Mouse (Mus musculus): Measurements from ENCODE around the gene Cyp2d9. TPM values are rescaled to one million over a fixed set of nuclear protein-coding genes. Genes with fewer than 3 reads are reported as not detected.
"Not testable (repeated sequence)": the region's sequence is repeated elsewhere in the genome, so short reads cannot be mapped to it uniquely, and the experiment has no call there.

The Cyp2d9 gene
- polyA plus RNA-seq, 1 experiment from 2014 or later, result 0.23 TPM

DNA sequence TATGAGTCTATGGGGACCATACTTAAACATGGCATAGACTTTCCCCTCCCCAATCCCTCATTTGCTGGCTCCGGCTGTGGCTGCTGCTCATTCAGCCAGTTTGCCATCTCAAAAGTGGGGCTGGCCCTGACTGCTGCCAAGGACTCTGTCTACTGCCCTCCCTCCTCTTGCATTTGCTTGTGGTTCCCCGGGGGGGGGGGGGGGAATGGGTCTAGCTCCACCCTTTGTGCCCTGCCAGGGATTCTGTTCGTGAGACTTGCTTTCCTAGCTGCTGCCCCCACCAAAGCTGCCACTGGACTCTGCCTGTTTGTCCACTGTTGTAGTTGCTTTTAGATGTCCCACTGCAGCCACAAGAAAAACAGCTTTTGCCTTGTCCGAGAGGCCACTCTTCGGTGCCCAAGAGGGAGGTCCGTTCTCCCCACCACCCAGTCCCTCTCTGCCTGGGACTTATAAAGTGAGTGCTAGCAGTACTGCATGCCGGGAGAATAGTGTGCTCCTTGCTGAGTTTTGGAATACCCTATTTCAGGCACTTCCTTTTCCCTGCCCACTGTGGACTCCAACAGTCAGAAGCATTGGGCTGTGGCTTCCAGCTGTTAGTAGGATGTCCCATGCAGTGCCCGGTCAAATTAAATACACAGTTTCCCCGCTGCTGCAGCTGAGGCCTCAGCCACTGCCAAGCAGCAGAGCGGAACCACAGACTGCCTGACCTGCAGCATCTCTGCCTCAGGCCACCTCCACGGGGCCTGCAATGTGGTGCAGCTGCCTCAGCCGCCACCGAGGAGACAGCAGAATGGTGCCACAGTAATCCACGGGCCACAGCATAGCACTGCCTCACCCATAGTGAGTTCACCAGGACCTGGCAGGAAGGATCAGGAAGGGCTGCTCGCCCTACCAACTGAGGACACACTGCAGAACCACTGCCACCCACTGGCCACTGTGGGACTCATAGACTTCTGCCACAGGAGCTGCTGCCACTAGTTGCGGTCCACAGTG lies 16.1 kb upstream of the Cyp2d9 start:
- Histone ChIP-seq H3K9me3 (replicated peaks) (no peaks in the 10 kb centered on the region), H3K9ac (no peak overlapping the region), H3K27ac (no peak overlapping the region), H3K4me3 (no peak overlapping the region), H3K4me1 (peaks cover 7% of the 10 kb centered on the region; the same call in 1 of the 2 replicates), H3K4me2 (peak overlapping the region; percentile 30; the same call in 1 of the 2 replicates), H3K27me3 (replicated peaks) (no peaks in the 10 kb centered on the region), H3K36me3 (no peaks in the 10 kb centered on the region)
- ATAC-seq, result peak; percentile 65
- 37% methylated on average over 16 of the region's 16 CpGs for WGBS (ENCODE audit: insufficient replicate concordance)

DNA sequence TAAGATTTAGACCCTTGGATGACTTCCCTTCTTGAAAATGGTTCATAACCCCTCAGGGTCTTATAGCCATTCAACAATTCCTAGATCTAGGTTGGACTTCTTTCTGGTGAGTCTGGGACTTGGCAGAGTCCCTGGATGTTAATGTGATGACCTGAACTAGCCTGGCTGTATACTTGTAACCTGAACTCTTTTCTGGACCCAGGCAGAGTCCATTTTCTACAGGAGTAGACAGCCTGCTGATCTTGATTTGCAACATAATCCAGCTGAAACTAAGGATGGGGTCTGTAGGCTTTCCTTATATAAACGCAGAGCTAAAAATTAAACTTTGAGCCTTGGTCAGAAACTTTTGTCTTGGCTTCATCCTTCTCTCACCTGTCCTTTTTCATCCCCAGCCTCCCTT lies 14.6 kb upstream of the Cyp2d9 start:
- Histone ChIP-seq H3K4me2 (no peak overlapping the region), H3K27ac (no peak overlapping the region), H3K36me3 (no peaks in the 10 kb centered on the region), H3K9me3 (replicated peaks) (no peaks in the 10 kb centered on the region), H3K4me1 (peaks cover 7% of the 10 kb centered on the region; the same call in 1 of the 2 replicates), H3K4me3 (no peak overlapping the region), H3K27me3 (replicated peaks) (no peaks in the 10 kb centered on the region), H3K9ac (no peak overlapping the region)
- no peak for ATAC-seq
- 65% methylated on average over 1 of the region's 1 CpGs for WGBS (ENCODE audit: insufficient replicate concordance)

DNA sequence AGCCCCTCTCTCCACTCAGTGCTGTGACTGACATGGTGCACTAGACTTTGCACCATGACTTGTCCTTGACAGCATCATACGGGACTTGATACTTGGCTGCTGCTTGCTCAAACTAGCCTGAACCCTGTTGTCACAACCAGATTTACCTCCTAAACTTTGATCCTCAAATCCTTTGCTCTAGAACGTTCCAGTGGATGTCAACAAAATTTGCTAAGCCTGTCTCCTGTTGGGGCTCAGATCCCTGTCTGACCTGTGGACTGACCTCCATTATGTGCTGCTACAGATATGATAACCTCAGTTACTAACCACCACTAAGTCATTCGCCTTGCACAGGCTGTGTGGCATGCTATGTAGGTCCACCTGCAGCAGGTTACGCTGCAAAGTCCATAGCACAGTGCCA lies 10.3 kb upstream of the Cyp2d9 start:
- Histone ChIP-seq H3K27ac (no peak overlapping the region), H3K9ac (no peak overlapping the region), H3K9me3 (replicated peaks) (no peaks in the 10 kb centered on the region), H3K4me2 (no peak overlapping the region), H3K4me1 (no peaks in the 10 kb centered on the region), H3K27me3 (replicated peaks) (no peaks in the 10 kb centered on the region), H3K4me3 (no peak overlapping the region), H3K36me3 (no peaks in the 10 kb centered on the region)
- no peak for ATAC-seq
- 53% methylated on average over 4 of the region's 4 CpGs for WGBS (ENCODE audit: insufficient replicate concordance)

DNA sequence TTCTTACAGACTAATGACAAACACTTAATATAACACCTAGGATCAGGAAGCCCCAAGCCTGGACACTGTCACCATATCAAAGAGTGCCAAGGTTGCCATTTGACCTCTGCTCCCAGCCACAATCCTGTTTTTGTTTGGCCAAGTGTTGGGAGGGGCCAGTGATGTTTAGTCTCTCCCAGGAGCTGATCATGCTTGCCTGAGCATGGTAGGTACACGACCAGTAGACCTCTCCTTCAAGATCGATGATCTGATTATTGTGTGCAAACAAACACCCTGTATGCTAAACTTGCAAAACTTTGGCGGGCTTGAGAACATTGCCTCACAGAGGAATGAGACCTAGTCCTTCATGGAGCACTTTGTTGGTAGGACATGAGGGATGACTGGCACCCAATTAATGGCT lies 9.8 kb upstream of the Cyp2d9 start:
- 45% methylated on average over 3 of the region's 3 CpGs for WGBS (ENCODE audit: insufficient replicate concordance)
- Histone ChIP-seq H3K4me1 (no peaks in the 10 kb centered on the region), H3K9ac (no peak overlapping the region), H3K4me2 (no peak overlapping the region), H3K36me3 (no peaks in the 10 kb centered on the region), H3K27me3 (replicated peaks) (no peaks in the 10 kb centered on the region), H3K27ac (no peak overlapping the region), H3K4me3 (no peak overlapping the region), H3K9me3 (replicated peaks) (no peaks in the 10 kb centered on the region)
- ATAC-seq, result no peak

DNA sequence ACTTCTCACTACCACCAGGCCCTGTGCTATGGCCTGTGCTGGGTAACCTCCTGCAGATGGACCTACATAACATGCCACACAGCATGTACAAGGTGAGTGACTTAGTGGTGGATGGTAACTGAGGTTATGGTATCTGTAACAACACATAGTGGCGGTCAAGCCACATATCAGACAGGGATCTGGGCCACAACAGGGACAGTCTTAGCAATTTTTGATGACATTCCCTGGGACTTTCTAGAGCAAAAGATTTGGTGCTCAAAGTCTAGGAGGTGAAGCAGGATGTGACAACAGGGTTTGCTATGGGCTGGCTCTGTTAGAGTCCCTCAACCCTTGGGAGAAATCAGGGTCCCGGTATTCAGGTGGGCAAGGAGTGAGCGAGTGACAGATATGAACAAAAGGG lies 384 bp downstream of the Cyp2d9 start:
- Histone ChIP-seq H3K4me1 (no peaks in the 10 kb centered on the region), H3K36me3 (no peaks in the 10 kb centered on the region), H3K27me3 (replicated peaks) (no peaks in the 10 kb centered on the region), H3K4me3 (no peak overlapping the region), H3K9ac (no peak overlapping the region), H3K9me3 (replicated peaks) (no peaks in the 10 kb centered on the region), H3K4me2 (no peak overlapping the region), H3K27ac (no peak overlapping the region)
- 75% methylated on average over 3 of the region's 3 CpGs for WGBS (ENCODE audit: insufficient replicate concordance)
- no peak for ATAC-seq

DNA sequence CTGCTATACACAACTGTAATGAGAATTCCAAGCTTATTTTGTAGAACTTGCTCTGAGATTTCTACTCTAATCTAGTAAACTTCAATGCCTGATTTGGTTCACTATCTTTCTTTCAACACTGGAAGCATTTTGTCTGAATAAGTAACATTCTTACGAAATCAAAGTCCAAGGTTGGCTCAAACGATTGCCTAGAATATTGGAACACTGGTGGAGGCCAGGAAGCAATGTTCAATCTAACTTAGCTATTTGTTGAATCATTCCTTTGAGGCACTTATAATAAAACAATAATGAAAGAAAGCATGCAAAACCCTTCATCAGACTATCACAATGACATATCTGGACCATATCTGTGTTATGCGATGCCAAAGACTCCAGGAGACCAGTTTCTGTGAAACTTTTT lies 1.3 kb downstream of the Cyp2d9 start:
- no peak overlapping the region for H3K4me2 ChIP-seq
- H3K36me3 ChIP-seq, result no peaks in the 10 kb centered on the region
- no peak overlapping the region for H3K4me3 ChIP-seq
- H3K4me1 ChIP-seq, result no peaks in the 10 kb centered on the region
- H3K27ac ChIP-seq, result no peak overlapping the region
- H3K9me3 ChIP-seq (replicated peaks), result no peaks in the 10 kb centered on the region
- WGBS (ENCODE audit: insufficient replicate concordance), result 71% methylated on average over 3 of the region's 3 CpGs
- no peak overlapping the region for H3K9ac ChIP-seq
- no peaks in the 10 kb centered on the region for H3K27me3 ChIP-seq (replicated peaks)
- ATAC-seq, result no peak

DNA sequence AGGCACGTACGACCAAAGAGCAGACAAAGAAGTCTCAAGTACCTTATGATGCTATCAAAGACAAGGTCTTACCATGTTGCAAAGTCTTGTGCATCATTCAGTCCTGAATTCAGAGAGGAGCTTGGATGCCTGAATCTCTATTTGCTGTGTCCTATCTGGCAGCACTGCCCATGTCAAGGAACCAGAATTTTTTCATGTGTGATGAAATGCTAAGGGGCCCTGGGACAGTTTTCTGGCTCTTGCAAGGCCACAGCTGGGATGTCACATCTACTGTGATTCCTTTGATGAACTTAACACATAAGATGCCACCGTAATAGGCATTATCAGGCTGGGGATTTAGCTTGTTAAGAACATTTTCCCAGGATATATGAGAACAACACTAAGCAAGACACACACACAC lies 1.8 kb downstream of the Cyp2d9 start:
- no peaks in the 10 kb centered on the region for H3K36me3 ChIP-seq
- H3K27me3 ChIP-seq (replicated peaks), result no peaks in the 10 kb centered on the region
- H3K9ac ChIP-seq, result no peak overlapping the region
- H3K4me1 ChIP-seq, result no peaks in the 10 kb centered on the region
- H3K9me3 ChIP-seq (replicated peaks), result no peaks in the 10 kb centered on the region
- no peak for ATAC-seq
- no peak overlapping the region for H3K27ac ChIP-seq
- no peak overlapping the region for H3K4me3 ChIP-seq
- 68% methylated on average over 3 of the region's 3 CpGs for WGBS (ENCODE audit: insufficient replicate concordance)
- no peak overlapping the region for H3K4me2 ChIP-seq

DNA sequence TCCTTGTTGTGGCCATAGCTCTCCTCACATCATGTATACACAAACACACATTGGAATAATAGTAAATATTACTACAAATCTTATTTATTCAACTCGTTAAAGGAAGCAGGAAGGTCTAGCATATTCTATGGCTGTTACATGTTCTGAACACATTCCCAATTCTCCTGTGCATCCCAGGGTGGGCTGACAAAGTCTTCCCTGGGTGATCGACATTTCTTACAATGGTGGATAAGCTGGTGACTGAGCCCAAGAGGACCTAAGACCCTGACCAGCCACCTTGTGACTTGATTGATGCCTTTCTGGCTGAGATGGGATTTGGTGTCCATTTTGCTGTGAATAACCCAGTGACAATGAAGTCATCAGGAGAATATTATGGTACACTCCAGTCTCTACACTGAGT lies 2.4 kb downstream of the Cyp2d9 start:
- H3K4me2 ChIP-seq, result no peak overlapping the region
- no peak for ATAC-seq
- H3K9ac ChIP-seq, result no peak overlapping the region
- no peaks in the 10 kb centered on the region for H3K27me3 ChIP-seq (replicated peaks)
- WGBS (ENCODE audit: insufficient replicate concordance), result 61% methylated on average over 2 of the region's 2 CpGs
- H3K36me3 ChIP-seq, result no peaks in the 10 kb centered on the region
- H3K9me3 ChIP-seq (replicated peaks), result no peaks in the 10 kb centered on the region
- no peaks in the 10 kb centered on the region for H3K4me1 ChIP-seq
- no peak overlapping the region for H3K27ac ChIP-seq
- H3K4me3 ChIP-seq, result no peak overlapping the region

DNA sequence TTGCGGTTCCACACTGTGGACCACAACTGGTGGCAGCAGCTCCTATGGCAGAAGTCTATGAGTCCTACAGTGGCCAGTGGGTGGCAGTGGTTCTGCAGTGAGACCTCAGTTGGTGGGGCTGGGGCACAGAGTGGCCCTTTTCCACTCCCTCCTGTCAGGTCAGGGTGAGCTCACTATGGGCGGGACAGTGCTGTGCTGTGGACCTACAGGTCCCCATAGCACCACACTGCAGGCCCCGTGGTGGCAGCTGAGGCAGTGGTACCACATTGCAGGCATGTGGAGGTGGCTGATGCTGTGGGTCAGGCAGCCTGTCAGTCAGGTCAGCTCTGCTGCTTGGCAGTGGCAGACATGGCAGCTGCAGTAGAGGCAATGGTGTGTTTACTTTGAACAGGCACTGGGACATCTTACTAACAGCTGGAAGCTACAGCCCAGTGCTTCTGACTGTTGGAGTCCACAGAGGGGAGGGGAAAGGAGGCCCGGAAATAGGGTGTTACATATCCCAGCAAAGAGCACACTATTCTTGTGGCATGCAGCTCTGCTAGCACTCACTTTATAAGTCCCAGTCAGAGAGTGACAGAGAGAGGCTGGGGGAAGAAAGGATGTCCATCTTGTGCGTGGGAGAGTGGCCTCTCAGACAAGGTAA lies 4.9 kb downstream of the Cyp2d9 start:
- H3K27ac ChIP-seq, result no peak overlapping the region
- H3K27me3 ChIP-seq (replicated peaks), result no peaks in the 10 kb centered on the region
- no peaks in the 10 kb centered on the region for H3K4me1 ChIP-seq
- no peaks in the 10 kb centered on the region for H3K9me3 ChIP-seq (replicated peaks)
- ATAC-seq, result no peak
- H3K4me2 ChIP-seq, result no peak overlapping the region
- no peaks in the 10 kb centered on the region for H3K36me3 ChIP-seq
- no peak overlapping the region for H3K9ac ChIP-seq
- 52% methylated on average over 5 of the region's 5 CpGs for WGBS (ENCODE audit: insufficient replicate concordance)
- H3K4me3 ChIP-seq, result no peak overlapping the region

DNA sequence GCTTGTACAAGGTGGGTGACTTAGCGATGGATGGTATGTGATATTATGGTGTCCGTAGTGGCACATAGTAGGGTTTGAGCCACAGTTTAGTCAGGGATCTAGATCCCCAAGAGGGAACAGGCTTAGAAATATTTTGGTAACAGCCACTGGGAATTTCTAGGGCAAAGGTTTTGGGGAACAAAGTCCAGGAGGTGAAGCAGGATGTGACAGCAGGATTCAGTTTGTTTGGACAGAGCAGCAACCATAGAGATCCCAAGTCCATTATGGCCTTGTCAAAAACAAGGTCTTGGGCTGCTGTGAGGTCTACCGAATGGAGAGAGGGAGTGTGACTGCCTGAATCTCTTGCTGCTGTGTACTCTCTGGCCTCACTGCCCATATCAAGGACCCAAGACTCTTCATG lies 10.4 kb downstream of the Cyp2d9 start:
- no peaks in the 10 kb centered on the region for H3K4me1 ChIP-seq
- 71% methylated on average over 3 of the region's 3 CpGs for WGBS (ENCODE audit: insufficient replicate concordance)
- no peak for ATAC-seq
- H3K4me3 ChIP-seq, result no peak overlapping the region
- H3K36me3 ChIP-seq, result no peaks in the 10 kb centered on the region
- no peak overlapping the region for H3K27ac ChIP-seq
- H3K27me3 ChIP-seq (replicated peaks), result no peaks in the 10 kb centered on the region
- no peak overlapping the region for H3K4me2 ChIP-seq
- H3K9me3 ChIP-seq (replicated peaks), result no peaks in the 10 kb centered on the region
- H3K9ac ChIP-seq, result no peak overlapping the region

DNA sequence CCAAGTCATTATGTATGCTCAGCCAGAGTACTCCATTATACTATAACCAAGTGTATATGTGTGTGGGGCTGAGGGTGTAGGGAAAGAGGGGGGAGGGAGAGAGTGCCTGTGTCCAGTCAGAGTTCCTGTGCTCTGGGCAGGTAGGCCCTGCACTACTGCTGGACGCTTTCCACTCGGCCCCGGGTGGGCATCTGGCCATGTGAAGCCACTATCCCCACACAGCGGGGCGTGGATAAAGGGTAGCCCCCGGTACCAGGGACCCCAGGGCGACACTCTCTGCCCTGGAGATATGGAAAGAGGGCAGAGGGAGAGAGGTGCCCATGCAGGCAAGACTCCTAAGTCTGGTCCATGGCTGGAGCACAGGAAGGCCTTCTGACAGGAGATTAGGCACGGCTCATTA lies 12.0 kb downstream of the Cyp2d9 start:
- 68% methylated on average over 8 of the region's 8 CpGs for WGBS (ENCODE audit: insufficient replicate concordance)
- Histone ChIP-seq H3K4me3 (no peak overlapping the region), H3K36me3 (no peaks in the 10 kb centered on the region), H3K4me1 (no peaks in the 10 kb centered on the region), H3K9me3 (replicated peaks) (no peaks in the 10 kb centered on the region), H3K27ac (no peak overlapping the region), H3K9ac (no peak overlapping the region), H3K4me2 (no peak overlapping the region), H3K27me3 (replicated peaks) (no peaks in the 10 kb centered on the region)
- no peak for ATAC-seq

DNA sequence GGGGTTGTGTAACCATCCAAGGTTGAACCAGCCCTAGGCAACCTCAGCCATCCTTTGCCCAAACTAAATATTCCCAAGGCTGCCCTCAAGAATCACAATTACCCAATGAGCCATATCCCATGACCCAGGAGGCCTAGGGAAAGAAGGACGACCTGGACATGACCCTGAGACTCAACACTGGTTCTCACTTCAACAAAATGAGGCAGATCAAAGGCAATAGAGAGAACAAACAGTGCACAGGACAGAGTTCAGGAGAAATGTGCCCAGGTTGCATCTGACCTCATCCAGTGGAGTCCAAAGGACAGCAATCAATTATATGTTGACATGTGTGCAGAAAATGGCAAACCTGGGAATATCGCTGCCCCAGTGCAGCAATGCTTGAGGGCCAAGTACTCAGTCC lies 16.8 kb downstream of the Cyp2d9 start:
- not testable (repeated sequence) for H3K36me3 ChIP-seq; H3K4me2 ChIP-seq; H3K4me1 ChIP-seq; H3K4me3 ChIP-seq; H3K9me3 ChIP-seq (replicated peaks); H3K27ac ChIP-seq; H3K27me3 ChIP-seq (replicated peaks); H3K9ac ChIP-seq
- WGBS (ENCODE audit: insufficient replicate concordance), result 60% methylated on average over 2 of the region's 2 CpGs
- peak; percentile 44; the same call in 1 of the 2 replicates for ATAC-seq

Measured in liver, embryonic 12.5 days (tissue).